Mouse (Mus musculus): ENCODE measurements around the gene Lrrc75b. TPM values are rescaled to one million over a fixed set of nuclear protein-coding genes. Genes with fewer than 3 reads are reported as not detected.

The Lrrc75b gene
- total RNA-seq (2014; rRNA removed) (under 0.01 TPM in 1 of 2 replicates, not detected in the other), polyA plus RNA-seq (2012; rRNA removed) (0.02 TPM in 1 of 2 replicates, not detected in the other)

GRCm38 (mm10) chr10:75559676-75560548 lies at the start of gene Lrrc75b:
Lrrc75b (minus strand) TSS chr10:75560330.
- Histone ChIP-seq H3K9ac (ENCODE audit: low read depth, low read length) (0 out of 2 replicates have a peak within 1 kb of the TSS, but pooled peaks have one; percentile 11), H3K36me3 (ENCODE audit: control insufficient read depth, insufficient read depth, low read length) (no peaks in the 10 kb centered on the region), H3K79me2 (ENCODE audit: control insufficient read depth, insufficient read depth, low read length) (no peaks in the 10 kb centered on the region), H3K4me3 (ENCODE audit: insufficient read depth, low read depth, low read length) (peak within 1 kb of the TSS; percentile 2; the same call in 1 of the 2 replicates), H3K27ac (replicated peaks; ENCODE audit: insufficient read depth, low read depth, low read length) (no peak within 1 kb of the TSS), H3K4me1 (ENCODE audit: control insufficient read depth, insufficient read depth, low read length) (0 out of 2 replicates have a peak, but pooled peaks cover 2% of the 10 kb centered on the region), H3K27me3 (ENCODE audit: control insufficient read depth, insufficient read depth, low read length) (peaks cover 9% of the 10 kb centered on the region)
- no peak for TF ChIP-seq POLR2A (IDR thresholded peaks at IDR 0.05; ENCODE audit: extremely low read depth, insufficient read depth, low read length)
- TF ChIP-seq CTCF (IDR thresholded peaks at IDR 0.05; ENCODE audit: low read depth, low read length), result no peak
- WGBS, result 3% methylated on average over 68 of the region's 75 CpGs
- DNase-seq (ENCODE audit: extremely low read depth, low read depth, low spot score), result peak; percentile 58

GRCm38 (mm10) chr10:75608975-75609374 lies 48.8 kb upstream of the Lrrc75b start:
- no peaks in the 10 kb centered on the region for H3K27me3 ChIP-seq (ENCODE audit: control insufficient read depth, insufficient read depth, low read length)
- 88% methylated on average over 11 of the region's 11 CpGs for WGBS

GRCm38 (mm10) chr10:75607253-75607652 lies 47.1 kb upstream of the Lrrc75b start:
- WGBS, result 95% methylated on average over 4 of the region's 4 CpGs
- TF ChIP-seq CTCF (IDR thresholded peaks at IDR 0.05; ENCODE audit: low read depth, low read length), result no peak
- no peak for TF ChIP-seq POLR2A (IDR thresholded peaks at IDR 0.05; ENCODE audit: extremely low read depth, insufficient read depth, low read length)
- Histone ChIP-seq H3K4me3 (ENCODE audit: insufficient read depth, low read depth, low read length) (no peak overlapping the region), H3K36me3 (ENCODE audit: control insufficient read depth, insufficient read depth, low read length) (no peaks in the 10 kb centered on the region), H3K4me1 (ENCODE audit: control insufficient read depth, insufficient read depth, low read length) (no peaks in the 10 kb centered on the region), H3K9ac (ENCODE audit: low read depth, low read length) (no peak overlapping the region), H3K27me3 (ENCODE audit: control insufficient read depth, insufficient read depth, low read length) (no peaks in the 10 kb centered on the region), H3K79me2 (ENCODE audit: control insufficient read depth, insufficient read depth, low read length) (no peaks in the 10 kb centered on the region), H3K27ac (replicated peaks; ENCODE audit: insufficient read depth, low read depth, low read length) (no peak overlapping the region)
- DNase-seq (ENCODE audit: extremely low read depth, low read depth, low spot score), result no peak

More at GRCm38 (mm10) chr10:75608975-75609374, 48.8 kb upstream of the Lrrc75b start:
- Histone ChIP-seq H3K4me3 (ENCODE audit: insufficient read depth, low read depth, low read length) (no peak overlapping the region), H3K4me1 (ENCODE audit: control insufficient read depth, insufficient read depth, low read length) (no peaks in the 10 kb centered on the region), H3K9ac (ENCODE audit: low read depth, low read length) (no peak overlapping the region), H3K27ac (replicated peaks; ENCODE audit: insufficient read depth, low read depth, low read length) (no peak overlapping the region), H3K79me2 (ENCODE audit: control insufficient read depth, insufficient read depth, low read length) (no peaks in the 10 kb centered on the region), H3K36me3 (ENCODE audit: control insufficient read depth, insufficient read depth, low read length) (no peaks in the 10 kb centered on the region)
- TF ChIP-seq POLR2A (IDR thresholded peaks at IDR 0.05; ENCODE audit: extremely low read depth, insufficient read depth, low read length) (no peak), CTCF (IDR thresholded peaks at IDR 0.05; ENCODE audit: low read depth, low read length) (no peak)
- no peak for DNase-seq (ENCODE audit: extremely low read depth, low read depth, low spot score)

GRCm38 (mm10) chr10:75605162-75605846 lies 45.2 kb upstream of the Lrrc75b start:
- Histone ChIP-seq H3K4me3 (ENCODE audit: insufficient read depth, low read depth, low read length) (no peak overlapping the region), H3K79me2 (ENCODE audit: control insufficient read depth, insufficient read depth, low read length) (no peaks in the 10 kb centered on the region), H3K4me1 (ENCODE audit: control insufficient read depth, insufficient read depth, low read length) (no peaks in the 10 kb centered on the region), H3K36me3 (ENCODE audit: control insufficient read depth, insufficient read depth, low read length) (no peaks in the 10 kb centered on the region), H3K9ac (ENCODE audit: low read depth, low read length) (no peak overlapping the region), H3K27ac (replicated peaks; ENCODE audit: insufficient read depth, low read depth, low read length) (no peak overlapping the region), H3K27me3 (ENCODE audit: control insufficient read depth, insufficient read depth, low read length) (no peaks in the 10 kb centered on the region)
- DNase-seq (ENCODE audit: extremely low read depth, low read depth, low spot score), result no peak
- TF ChIP-seq POLR2A (IDR thresholded peaks at IDR 0.05; ENCODE audit: extremely low read depth, insufficient read depth, low read length) (no peak), CTCF (IDR thresholded peaks at IDR 0.05; ENCODE audit: low read depth, low read length) (no peak)
- WGBS, result 39% methylated on average over 11 of the region's 11 CpGs

- TF ChIP-seq CTCF (IDR thresholded peaks at IDR 0.05; ENCODE audit: low read depth, low read length) (no peak), POLR2A (IDR thresholded peaks at IDR 0.05; ENCODE audit: extremely low read depth, insufficient read depth, low read length) (no peak)
- no peaks in the 10 kb centered on the region for H3K36me3 ChIP-seq (ENCODE audit: control insufficient read depth, insufficient read depth, low read length)
- no peaks in the 10 kb centered on the region for H3K4me1 ChIP-seq (ENCODE audit: control insufficient read depth, insufficient read depth, low read length)
- WGBS, result 86% methylated on average over 7 of the region's 7 CpGs
- H3K9ac ChIP-seq (ENCODE audit: low read depth, low read length), result no peak overlapping the region
- H3K79me2 ChIP-seq (ENCODE audit: control insufficient read depth, insufficient read depth, low read length), result no peaks in the 10 kb centered on the region
- H3K4me3 ChIP-seq (ENCODE audit: insufficient read depth, low read depth, low read length), result no peak overlapping the region
- H3K27me3 ChIP-seq (ENCODE audit: control insufficient read depth, insufficient read depth, low read length), result no peaks in the 10 kb centered on the region
- no peak for DNase-seq (ENCODE audit: extremely low read depth, low read depth, low spot score)
- no peak overlapping the region for H3K27ac ChIP-seq (replicated peaks; ENCODE audit: insufficient read depth, low read depth, low read length)
These were observed 40.1 kb upstream of the Lrrc75b start for GRCm38 (mm10) chr10:75600189-75600730.

Data from liver, adult 2 months (tissue).